Mouse (Mus musculus) mouse embryonic stem cell (cell line): ENCODE measurements around the gene Calr.

Experiments
- in situ Hi-C, 2 experiments: fragments of 300-500 bp; cut with MboI; formaldehyde crosslinking; loops; 1 replicate in 1 of 2; 3 replicates in 1 of 2; pipeline ENCODE4 v1.14.3; 2019 to 2020; ENCODE audit warnings: low sequenced_read_pairs in 2 of 2, low pct_unique_long_range_greater_than_20kb in 1 of 2, mixed read lengths in 1 of 2; ENCODE audit not compliant: unreplicated experiment in 1 of 2

Gene Calr

GRCm38 (mm10) chr8:84846722-84847572 is at the start of gene Calr:
Calr (minus strand) TSS chr8:84846934.
- in situ Hi-C loops = no loop called here

- in situ Hi-C loops = no loop called here
Observed at GRCm38 (mm10) chr8:84895963-84896362, 49.2 kb upstream of the Calr start.

DNA sequence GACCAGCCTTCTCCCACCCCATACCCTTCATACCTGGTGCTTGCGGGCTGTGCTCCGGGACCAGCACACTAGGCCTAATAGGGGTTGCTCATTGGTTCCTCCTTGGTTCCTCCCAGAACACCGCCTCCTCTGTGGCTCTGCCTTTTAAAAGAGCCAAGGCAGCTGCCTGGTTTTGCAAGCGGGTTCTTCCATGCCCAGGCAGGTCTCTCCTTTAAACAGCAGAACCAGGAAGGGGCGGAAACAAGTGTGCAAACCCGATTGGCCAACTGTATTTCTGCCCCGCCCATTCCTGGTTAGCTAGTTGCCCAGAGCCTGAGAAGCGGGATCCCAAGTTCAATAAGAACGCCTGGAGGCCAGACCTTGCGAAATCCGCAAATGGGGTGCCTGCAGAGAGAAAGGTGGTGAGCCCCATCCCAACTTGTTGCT is 47.0 kb upstream of the Calr start, which contains the start of gene Gcdh:
Gcdh (minus strand) TSS at position 213 of the 426 bp plus-strand sequence.
- in situ Hi-C loops = no loop called here

- in situ Hi-C loops = no loop called here
Observed at GRCm38 (mm10) chr8:84892993-84893708, 46.4 kb upstream of the Calr start.

- in situ Hi-C loops = no loop called here
Observed at GRCm38 (mm10) chr8:84889141-84889540, 42.4 kb upstream of the Calr start.

DNA sequence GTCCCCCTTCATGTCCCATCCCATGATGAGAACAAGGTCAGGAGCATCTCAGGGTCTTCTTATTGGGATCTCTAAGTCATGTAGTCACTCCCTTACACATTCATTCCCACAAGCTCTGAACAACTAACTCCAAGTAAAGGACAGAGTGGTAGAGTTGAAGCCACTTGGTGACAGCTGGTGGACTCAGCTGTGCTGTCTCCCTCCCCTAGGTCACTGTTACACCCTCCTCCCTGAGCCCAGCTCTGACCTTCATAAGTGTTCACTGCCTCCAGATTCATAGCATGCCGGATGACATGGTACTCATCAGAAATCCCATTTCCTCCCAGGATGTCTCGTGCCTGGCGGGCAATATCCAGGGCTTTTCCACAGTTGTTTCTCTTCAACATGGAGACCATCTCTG is 41.5 kb upstream of the Calr start:
- in situ Hi-C loops = no loop called here

GRCm38 (mm10) chr8:84884728-84885127 is 38.0 kb upstream of the Calr start:
- in situ Hi-C loops = no loop called here

DNA sequence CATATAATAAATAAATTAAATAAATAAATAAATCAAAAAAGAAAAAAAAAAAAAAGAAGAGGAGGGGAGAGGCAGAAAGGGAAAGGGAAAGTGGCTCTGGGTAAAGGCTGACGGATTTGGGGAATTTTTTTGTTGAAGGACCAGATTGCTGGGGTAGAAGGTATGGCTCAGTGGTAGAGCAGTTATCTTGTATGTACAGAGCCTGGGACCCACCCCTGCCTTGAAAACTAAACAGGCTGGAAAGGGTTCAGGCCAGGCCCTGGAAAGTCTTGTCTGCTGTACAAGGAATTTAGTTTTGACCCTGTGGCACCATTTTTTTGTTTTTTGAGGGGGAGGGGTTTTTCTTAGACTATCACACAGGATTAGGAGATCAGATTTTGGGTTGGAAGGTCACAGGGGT is 32.2 kb upstream of the Calr start:
- in situ Hi-C loops = no loop called here

DNA sequence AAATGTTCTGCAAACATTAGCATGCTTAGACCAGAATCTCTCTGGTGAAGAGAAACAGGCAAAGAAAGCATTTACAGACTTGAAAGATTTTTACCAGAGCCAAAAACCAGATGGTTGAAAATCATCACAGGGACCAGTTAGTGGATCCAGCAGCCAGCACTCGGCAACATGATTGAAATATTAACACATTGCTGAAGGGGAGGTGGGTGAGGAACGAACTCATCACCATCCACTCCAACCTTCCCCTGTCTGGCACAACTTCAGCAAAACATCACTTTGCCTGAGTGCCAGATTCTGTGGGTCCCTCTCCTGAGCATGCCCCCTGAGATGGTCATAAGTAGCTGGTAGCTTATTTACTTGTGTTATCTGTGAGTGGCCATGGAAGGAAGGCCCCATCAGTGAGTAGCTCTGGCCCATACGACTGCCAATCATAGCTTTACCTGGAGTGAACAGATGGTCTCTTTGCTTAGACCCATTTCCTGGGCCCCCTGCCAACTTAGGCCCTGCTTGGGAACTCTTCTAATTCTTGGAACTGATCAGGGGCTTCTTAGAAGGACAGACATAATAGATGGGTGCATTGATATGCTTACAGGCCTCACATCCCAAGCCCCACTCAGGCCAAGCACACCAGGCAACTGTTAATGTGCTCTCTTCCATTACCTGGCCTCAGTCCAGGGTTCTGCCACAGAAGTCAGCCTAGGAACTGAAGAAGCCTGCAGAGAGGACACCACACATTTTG is 30.7 kb upstream of the Calr start:
- in situ Hi-C loops = no loop called here

GRCm38 (mm10) chr8:84874339-84874738 is 27.6 kb upstream of the Calr start:
- in situ Hi-C loops = no loop called here

DNA sequence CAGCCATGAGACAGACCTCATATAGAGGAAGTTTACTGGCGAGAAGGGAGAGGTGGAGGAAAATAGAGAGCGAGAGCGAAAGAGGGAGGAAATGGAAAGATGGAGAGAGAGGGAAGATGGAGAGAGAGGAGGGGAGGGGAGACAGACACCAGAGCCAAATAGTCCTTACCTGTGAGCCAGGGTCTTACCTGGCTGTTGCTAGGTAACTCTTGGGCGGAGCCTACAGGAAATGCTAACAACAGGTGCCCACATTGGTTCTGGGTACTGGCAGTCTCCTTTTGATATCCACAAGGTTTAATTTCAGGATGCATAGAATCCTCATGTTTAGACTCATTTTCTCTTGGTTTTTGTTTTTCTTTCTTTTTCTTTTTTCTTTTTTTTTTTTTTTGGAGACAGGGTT is 26.3 kb upstream of the Calr start:
- in situ Hi-C loops = no loop called here

- in situ Hi-C loops = no loop called here
Observed at GRCm38 (mm10) chr8:84872309-84872965, 25.7 kb upstream of the Calr start.

DNA sequence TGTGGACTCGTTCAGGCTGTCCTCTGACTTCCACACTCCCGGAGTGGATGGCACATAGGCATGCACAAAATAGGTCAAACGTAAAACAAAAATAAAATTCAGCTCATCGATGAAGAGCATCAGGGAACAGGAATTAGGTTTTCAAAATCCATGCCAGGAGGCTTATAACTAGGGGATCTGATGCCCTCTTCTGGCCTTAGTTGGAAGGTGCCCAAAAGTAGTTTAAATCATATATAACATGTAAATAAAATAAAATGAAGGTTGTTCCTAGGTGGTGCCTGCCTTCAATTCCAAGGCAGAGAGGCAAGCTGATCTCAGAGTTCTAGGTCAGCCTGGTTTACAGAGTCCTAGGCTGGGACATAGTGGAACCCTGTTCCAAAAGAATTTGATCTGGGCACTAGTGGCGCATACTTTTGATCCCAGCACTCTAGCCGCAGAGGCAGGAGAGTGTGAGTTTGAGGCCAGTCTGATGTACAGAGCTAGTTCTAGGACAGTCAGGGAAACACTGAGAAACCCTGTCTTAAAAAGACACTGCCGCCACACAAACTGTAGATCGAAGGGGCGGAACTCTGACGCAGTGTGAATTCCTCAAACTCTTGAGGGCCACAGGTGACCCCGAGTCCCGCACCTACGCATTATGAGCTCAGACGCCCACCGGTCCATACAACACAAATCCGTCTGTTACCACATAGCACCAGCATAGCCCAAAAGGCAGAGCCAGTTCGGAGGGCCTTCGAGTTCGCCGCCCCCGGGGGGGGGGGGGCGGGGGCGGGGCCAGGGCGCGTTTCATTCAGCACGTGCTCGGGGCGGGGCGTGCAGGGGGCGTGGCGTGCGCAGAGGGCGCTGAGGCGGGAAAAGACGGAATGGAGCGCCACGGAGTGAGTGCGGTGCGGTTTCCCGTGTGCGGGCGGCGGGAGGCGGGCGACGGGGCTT is 24.9 kb upstream of the Calr start, which contains the start of gene Syce2:
Syce2 (plus strand) TSS at position 736 of the 933 bp plus-strand sequence.
- in situ Hi-C loops = no loop called here

DNA sequence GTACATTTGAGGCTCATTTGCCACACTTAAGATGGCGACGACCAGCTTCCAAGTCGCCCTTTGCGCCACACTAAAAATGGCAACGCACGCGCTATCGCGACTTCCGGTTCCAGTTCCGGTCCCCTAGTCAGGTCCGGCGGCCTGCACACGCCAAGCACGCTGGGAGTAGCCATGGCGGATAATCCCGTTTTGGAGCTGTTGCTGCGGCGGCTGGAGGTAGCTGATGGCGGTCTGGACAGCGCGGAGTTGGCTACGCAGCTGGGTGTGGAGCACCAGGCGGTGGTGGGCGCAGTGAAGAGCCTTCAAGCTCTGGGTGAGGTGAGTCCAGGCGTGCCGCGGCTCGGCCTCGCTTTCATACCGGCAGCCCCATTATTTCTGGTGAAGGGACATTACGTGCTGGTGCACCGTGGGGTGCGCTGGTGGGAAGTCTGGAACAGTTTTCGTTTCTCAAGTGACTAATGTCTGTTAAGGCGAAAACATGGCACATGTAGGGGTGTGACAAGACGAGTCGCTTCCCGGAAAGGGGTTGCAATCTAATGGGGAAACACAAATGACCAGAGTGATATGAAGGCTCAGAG is 10.2 kb upstream of the Calr start, which contains the start of gene Farsa:
Farsa (plus strand) TSS at position 126 of the 578 bp plus-strand sequence.
- in situ Hi-C loops = no loop called here

- in situ Hi-C loops = no loop called here
Observed at GRCm38 (mm10) chr8:84856434-84856833, 9.7 kb upstream of the Calr start.

DNA sequence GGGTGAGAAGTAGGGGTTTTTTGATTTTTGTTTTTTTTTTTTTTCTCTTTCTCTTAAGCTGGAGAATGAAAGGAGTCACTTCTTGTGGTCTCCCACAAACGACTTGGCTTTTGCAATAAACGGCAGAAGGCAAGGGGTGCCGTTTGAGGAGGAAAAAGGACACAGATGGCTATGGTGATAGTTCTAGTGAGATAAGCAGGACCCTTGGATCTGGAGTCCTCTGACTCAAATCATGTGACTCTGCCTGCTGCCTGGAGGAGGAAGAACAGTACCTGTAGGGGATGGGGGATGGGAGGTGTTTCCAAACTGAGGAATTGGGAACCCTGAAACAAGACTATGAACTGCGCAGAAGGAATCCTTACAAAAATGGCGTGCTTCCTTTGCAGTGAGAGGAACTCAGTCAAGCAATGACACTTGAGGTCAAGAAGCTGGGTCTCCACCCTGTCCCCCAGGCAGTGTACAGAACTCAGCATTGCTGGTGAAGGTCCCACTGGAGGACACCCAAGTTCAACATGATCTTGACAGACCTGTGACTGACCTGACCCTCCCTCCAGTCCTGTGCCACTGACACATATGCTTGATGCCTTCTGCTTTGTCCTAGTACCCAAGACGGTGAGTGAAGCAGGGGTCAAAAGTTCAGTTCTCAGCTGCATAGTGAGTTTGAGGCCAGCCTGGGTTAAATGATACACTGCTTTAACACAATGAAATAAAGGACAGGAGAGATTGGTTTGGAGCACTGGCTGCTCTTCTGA is 1.1 kb upstream of the Calr start:
- in situ Hi-C loops = no loop called here
